Mouse (Mus musculus) cerebellum, postnatal 4 days (tissue): ENCODE data around the gene Gtsf1l.
"Not testable (repeated sequence)": the region's sequence is repeated elsewhere in the genome, so short reads cannot be mapped to it uniquely, and the experiment has no call there.

Experiments used
- DNase-seq, 2 experiments: peaks; one replicate each; pipeline ENCODE4 v3.0.0; 2022; ENCODE audit warnings: low spot score in 2 of 2, mixed read lengths in 1 of 2

Gtsf1l gene

DNA sequence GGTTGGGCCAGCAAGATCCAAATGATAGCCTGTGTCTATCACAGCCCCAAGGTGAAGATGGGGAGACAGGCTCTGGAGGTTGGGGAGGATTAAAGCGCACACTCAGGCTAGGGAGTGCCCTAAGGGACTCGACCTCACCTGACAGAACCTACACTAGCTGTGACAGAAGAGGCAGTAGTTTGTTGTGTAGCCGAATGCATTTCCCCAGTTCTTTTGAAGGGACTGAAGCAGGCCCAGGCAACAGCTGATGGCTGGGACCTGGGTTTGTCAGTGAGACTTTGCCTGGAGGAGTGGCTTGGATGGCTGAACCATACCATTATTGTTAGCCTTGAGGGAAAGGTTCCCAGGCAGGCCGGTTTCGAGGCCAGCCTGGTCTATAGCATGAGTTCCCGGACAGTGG, 2.6 kb downstream of the Gtsf1l start:
- no peak for DNase-seq

GRCm38 (mm10) chr2:163084519-163084918, 3.1 kb downstream of the Gtsf1l start:
- DNase-seq = no peak

DNA sequence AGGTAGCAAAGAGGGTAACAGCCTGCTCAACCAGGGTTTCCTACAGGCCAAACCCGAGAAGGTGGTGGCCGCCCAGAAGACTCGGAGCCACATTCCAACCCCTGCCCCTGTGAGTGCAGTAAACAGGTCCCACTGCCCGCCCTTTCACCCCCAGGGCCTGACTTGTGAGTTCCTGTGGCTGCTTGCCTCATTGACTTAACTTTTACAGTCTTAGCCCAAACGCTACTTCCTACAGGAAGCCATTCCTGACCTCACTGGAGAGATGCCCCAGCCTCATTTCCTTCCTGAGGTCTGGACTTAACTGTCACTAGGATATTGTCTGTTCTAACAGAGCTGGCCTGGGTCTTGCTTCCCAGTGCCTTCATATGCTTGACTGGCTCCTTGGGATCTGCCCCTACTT, 5.1 kb downstream of the Gtsf1l start:
- no peak for DNase-seq

DNA sequence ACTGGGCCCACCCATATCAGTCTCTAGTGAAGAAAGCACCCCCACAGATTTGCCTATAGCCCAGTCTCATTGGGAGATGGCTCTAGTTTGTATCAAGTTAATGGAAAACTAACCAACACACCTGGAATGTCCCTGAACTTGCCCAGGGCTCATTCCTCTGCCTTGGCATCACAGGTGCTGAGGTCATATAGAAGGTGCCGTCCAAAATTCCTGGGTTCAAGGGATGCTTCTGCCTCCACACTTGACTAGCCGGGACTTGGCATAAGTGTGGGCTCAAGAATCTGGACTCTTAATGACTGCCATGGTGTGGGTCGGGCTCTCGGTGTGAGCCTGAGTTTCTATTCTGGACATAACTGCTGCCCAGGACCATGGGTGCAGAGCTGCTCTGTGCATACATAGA, 8.6 kb downstream of the Gtsf1l start:
- DNase-seq = no peak

GRCm38 (mm10) chr2:163075234-163075633, 12.4 kb downstream of the Gtsf1l start:
- no peak for DNase-seq

DNA sequence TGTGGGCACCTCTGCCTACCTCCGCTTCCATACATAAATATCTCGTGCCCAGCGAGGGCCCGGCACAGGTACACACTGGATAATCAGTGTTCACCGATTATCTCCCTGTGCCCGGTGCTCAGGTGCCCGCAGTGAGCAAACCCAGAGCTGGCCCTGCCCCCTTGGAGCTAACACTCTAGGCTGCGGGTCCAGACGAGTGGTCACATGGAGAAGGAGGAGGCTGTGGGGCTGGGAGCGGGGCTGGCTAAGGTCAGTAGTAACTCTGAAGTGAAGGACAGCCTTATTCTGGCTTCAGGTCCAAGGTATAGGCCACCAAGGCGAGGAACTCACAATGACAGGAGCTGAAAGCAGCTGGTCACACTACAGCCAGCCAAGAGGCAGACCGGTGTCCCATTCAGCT, 12.8 kb downstream of the Gtsf1l start:
- no peak for DNase-seq

DNA sequence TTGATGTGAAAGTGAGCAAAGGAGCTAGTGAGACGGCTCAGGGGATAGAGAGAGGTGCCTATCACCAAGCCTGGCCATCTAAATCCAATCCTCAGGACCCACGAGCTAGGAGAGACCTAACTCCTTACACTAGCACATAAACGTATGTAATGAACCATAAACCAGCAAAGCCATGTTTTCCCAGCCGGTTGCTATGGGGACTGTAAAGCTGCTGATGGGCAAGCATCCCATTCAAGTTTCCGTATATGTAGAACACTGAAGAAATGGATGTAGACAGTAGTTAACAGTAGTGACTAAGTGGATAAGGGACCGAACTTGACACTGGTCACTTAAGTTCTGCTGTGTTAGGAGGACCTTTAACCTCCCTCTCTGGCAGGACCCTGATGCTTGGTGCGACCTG, 13.6 kb downstream of the Gtsf1l start:
- no peak for DNase-seq

DNA sequence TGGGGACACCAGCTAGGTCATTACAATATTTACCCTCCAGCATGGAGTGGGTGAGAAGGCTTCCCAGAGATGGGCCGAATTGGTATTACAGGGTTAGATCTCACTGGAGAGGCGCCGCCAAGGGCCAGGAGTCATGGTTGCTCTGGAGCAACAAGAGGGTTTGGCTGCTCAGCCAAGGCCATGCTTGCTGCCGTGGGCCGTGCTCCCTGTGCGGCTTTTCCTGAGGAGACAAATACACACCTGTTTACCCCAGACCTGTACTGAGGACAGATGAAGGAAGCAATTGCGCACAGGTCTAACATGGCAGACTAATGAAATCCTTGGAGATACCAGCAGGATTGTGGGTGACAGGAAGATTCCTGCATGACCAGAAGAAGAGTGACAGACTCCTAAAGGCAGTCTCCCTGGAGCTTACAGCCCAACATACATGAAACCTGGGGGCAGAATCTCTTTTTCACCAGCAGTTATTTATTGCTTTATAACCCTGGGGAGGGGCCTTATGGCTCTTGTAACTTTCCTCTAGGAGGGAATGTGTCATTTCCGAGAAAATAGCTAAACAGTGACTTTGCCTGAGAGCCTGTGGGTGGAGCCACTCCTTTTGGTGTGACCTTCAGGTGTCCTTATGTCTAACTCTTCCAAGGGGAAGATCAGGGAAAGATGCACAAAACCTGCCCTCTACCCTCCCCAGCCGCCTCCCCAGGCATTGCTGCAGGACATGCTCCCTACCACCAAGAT, 14.5 kb downstream of the Gtsf1l start:
- no peak for DNase-seq

- no peak for DNase-seq
Observed at GRCm38 (mm10) chr2:163071590-163071989, 16.1 kb downstream of the Gtsf1l start.

DNA sequence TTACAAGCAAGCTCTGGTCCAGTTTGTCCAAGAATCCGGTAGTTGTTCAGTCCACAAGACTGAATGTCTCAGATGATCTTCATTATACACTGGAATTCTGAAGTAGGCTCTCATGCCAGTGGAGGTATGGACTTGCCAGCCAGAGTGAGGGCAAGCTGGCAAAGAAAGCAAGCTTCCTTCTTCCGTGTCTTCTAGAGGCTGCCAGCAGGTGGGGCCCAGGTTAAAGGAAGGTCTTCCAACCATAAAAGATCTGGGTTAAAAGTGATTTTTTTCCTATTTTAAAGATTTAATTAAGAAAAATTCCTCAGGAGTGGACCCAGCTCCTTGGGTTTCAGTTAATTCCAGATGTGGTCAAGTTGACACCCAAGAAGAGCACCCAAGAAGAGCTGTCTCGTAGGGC, 17.4 kb downstream of the Gtsf1l start:
- no peak for DNase-seq

- no peak for DNase-seq
Observed at GRCm38 (mm10) chr2:163067233-163067632, 20.4 kb downstream of the Gtsf1l start.

- no peak for DNase-seq
Observed at GRCm38 (mm10) chr2:163066326-163066725, 21.3 kb downstream of the Gtsf1l start.

GRCm38 (mm10) chr2:163062119-163062508, 25.5 kb downstream of the Gtsf1l start:
- no peak for DNase-seq

DNA sequence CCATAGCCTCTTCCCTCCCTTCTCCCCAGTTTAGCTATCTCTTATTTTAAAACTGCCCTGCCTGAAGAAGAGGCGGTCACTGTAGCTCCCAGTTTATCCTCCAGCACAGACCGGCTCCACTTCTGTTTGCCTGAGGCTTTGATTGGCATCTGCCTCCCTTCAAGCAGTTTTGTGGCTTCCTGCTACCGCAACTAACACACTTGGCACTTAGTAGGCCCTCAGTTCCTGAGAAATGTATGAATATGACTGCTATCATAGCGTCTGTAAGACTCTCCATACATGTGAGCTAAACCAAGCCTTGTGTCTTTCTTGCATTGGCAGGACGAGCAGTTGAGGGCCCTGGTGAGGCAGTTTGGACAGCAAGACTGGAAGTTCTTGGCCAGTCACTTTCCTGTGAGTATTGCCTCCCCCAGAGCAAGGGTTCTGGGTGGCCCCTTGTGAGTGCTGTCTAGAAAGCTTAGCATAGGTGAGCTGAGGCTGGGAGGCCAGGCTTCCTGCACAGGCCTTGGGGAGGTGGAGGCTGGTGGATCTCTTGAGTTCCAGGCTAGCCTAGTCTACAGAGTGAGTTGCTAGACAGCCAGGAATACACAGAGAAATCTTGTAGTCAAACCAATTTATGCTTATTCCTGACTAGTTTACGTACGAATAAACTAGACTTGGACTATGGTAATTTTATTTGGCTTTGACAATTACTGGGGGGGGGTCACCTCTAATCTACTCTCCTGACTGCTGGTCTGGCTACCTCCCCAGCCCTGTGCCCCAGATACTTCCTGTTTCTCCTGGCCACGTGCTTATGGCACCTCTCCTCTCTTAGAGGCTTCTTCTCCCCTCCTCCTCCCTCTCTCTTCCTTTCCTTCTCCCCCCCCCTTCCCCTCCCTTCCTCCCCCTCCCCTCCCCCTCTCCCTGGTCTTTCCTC, 26.2 kb downstream of the Gtsf1l start:
- DNase-seq = no peak

DNA sequence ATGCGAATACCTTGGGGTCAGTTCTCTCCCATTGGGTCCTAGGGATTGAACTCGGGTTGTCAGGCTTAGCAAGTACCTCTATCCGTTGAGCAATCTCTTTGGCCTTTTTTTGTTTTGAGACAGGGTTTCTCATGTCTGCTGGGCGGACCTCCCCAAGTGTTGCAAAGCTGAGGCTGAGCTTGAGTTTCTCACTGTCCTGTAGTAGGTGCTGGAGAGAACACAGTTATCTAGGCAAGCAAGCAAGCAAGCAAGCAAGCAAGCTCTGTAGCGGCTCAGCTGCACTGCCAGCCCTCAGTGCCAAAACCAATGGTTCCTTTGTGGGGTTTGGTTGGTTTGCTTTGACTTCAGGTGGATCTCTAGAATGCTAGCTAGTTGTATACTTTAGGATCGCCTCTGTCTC, 27.0 kb downstream of the Gtsf1l start:
- DNase-seq = no peak

DNA sequence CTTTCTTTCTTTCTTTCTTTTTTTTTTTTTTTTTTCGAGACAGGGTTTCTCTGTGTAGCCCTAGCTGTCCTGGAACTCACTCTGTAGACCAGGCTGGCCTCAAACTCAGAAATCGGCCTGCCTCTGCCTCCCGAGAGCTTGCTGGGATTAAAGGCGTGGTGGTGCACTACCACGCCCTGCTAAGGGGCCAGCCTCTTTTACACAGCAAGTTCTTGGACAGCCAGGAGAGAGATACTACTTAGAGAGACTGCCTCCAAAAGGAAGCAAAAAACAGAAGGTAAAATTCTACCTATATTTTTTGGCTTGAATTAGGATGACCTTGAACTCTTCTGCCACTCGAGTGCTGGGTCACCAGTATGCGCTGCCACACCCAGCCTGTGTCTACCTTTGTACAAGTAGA, 28.7 kb downstream of the Gtsf1l start:
- DNase-seq = not testable (repeated sequence)

DNA sequence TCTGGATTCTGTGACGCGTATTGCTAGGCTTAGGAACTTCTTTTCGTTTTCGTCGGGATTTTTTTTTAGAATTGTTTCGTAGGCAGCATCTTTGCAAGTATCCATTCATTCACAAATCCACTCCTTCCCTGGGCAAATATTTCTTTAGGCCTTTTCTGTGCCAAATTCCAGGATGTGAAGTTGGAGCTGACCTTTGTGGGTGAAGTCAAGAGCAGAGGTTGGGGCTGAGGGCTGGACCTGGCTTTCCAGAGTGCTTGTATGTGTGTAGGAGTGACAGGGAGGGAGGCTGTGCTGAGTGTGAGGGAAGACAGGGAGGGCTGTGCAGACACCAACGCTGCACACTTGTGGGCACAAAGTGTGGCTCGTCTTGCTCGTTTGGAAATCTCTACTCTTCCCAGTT, 31.1 kb downstream of the Gtsf1l start:
- no peak for DNase-seq

- DNase-seq = no peak
Observed at GRCm38 (mm10) chr2:163055715-163056114, 31.9 kb downstream of the Gtsf1l start.

- DNase-seq = peak in 1 of 2 experiments; percentile 15
Observed at GRCm38 (mm10) chr2:163054891-163055494, 32.7 kb downstream of the Gtsf1l start.

GRCm38 (mm10) chr2:163054335-163054840, 33.3 kb downstream of the Gtsf1l start, which contains the start of gene Mybl2:
Gene Mybl2, plus strand, starts transcription at chr2:163054687.
- peak; percentile 54 to 83 for DNase-seq

DNA sequence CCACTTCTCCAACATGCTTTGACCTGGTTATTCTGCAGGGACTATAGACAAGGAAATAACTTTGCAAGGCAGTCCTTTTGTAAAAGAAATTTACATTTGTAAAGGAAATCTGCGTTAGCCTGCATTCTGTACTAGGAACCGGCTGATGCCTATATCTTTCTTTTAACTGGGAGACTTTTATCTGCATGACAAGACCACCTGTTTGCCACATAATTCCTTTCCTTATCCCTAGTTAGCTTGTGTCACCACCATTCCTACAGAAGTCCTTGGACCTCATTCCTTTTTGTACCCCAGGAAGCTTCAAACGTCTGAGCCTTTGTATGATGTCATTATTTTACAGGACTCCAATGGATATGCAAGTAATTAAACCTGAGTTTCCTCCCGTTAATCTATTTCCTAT, 34.8 kb downstream of the Gtsf1l start:
- no peak for DNase-seq

- DNase-seq = no peak
Observed at GRCm38 (mm10) chr2:163052101-163052500, 35.6 kb downstream of the Gtsf1l start.
